Mouse (Mus musculus) heart, adult 2 months (tissue): ENCODE measurements around the gene Cbs. TPM values are rescaled to one million over a fixed set of nuclear protein-coding genes. Genes with fewer than 3 reads are reported as not detected.

Source experiments
- DNase-seq, 2 experiments: peaks; one replicate each; pipeline ENCODE4 v3.0.0; 2021
- H3K27ac ChIP-seq: fragments of 200-600 bp; 2 replicates; pipeline ENCODE4 v1.8.1; 2022
- H3K27me3 ChIP-seq: fragments of 200-500 bp; 2 replicates; pipeline ENCODE4 v1.6.1; 2012; ENCODE audit warnings: mild to moderate bottlenecking, low read length, inconsistent platforms, mixed read lengths; ENCODE audit not compliant: control insufficient read depth, insufficient read depth
- H3K36me3 ChIP-seq: fragments of 200-500 bp; 2 replicates; pipeline ENCODE4 v1.6.1; 2012; ENCODE audit warnings: low read length, inconsistent platforms; ENCODE audit not compliant: control insufficient read depth, insufficient read depth
- H3K4me1 ChIP-seq: fragments of 200-500 bp; 2 replicates; pipeline ENCODE4 v1.6.1; 2011; ENCODE audit warnings: low read length; ENCODE audit not compliant: control insufficient read depth, insufficient read depth
- H3K4me3 ChIP-seq: fragments of 200-600 bp; 2 replicates; pipeline ENCODE4 v1.8.1; 2022
- H3K79me2 ChIP-seq: fragments of 200-500 bp; replicated peaks from 2 replicates; pipeline ENCODE4 v1.6.1; 2012; ENCODE audit warnings: mild to moderate bottlenecking, inconsistent platforms, low read length, moderate library complexity, mixed read lengths; ENCODE audit not compliant: control insufficient read depth, insufficient read depth
- H3K9ac ChIP-seq: fragments of 200-500 bp; 2 replicates; pipeline ENCODE4 v1.6.1; 2012; ENCODE audit warnings: low read depth, mild to moderate bottlenecking, control low read depth, inconsistent platforms, low read length, mixed read lengths
- CTCF ChIP-seq: fragments of 200-600 bp; IDR thresholded peaks from 2 replicates; pipeline ENCODE4 v1.8.1; 2022; ENCODE audit warnings: antibody characterized with exemption, mild to moderate bottlenecking, moderate library complexity
- EP300 ChIP-seq: fragments of 200-500 bp; IDR thresholded peaks from 2 replicates; pipeline ENCODE4 v1.6.1; 2011; ENCODE audit warnings: low read depth, low read length, control low read depth; ENCODE audit not compliant: insufficient read depth
- POLR2A ChIP-seq: fragments of 200-500 bp; IDR thresholded peaks from 2 replicates; pipeline ENCODE4 v1.6.1; 2011; ENCODE audit warnings: mild to moderate bottlenecking, low read depth, low read length, control low read depth; ENCODE audit not compliant: insufficient read depth
- WGBS: fragments of 180-500 bp; shearing (Covaris S2); methylation state at CpG from one replicate; pipeline ENCODE4 v1.1.7; 2018; 5-methylcytosine and 5-hydroxymethylcytosine counted together
- intact Hi-C: fragments of 180-260 bp; cut with DNase I; formaldehyde crosslinking; loops from one replicate; pipeline ENCODE4 v1.15.1; 2025
- polyA plus RNA-seq: library from polyadenylated mRNA; depleted of rRNA; stranded (reverse); fragments of >200 nt; gene quantifications from 2 replicates; pipeline ENCODE4 v1.2.3, GENCODE M21; 2012
- total RNA-seq, 2 experiments: library from RNA; stranded (reverse); gene quantifications; 2 replicates each; pipeline ENCODE4 v1.2.3; 2021

Gene Cbs
- total and polyA plus RNA-seq, 3 experiments: 0.94 to 7.0 (median 2.4) TPM

- no peak for DNase-seq
- H3K79me2 ChIP-seq: no peaks in the 10 kb centered on the region; the same call in 1 of the 2 replicates
- no peak overlapping the region for H3K27ac ChIP-seq
- H3K36me3 ChIP-seq: no peaks in the 10 kb centered on the region
- H3K27me3 ChIP-seq: no peaks in the 10 kb centered on the region
- intact Hi-C loops: no loop called here
- 85% methylated on average over 4 of the region's 4 CpGs for WGBS
- no peak overlapping the region for H3K4me3 ChIP-seq
- no peaks in the 10 kb centered on the region for H3K4me1 ChIP-seq
- H3K9ac ChIP-seq: no peak overlapping the region
- TF ChIP-seq POLR2A: no peak
- no peak for TF ChIP-seq EP300
- TF ChIP-seq CTCF: no peak
Observed at GRCm38 (mm10) chr17:31588726-31589125, 48.3 kb downstream of the Cbs start.

- H3K4me3 ChIP-seq: no peak overlapping the region
- TF ChIP-seq EP300 (no peak), CTCF (no peak), POLR2A (no peak)
- H3K9ac ChIP-seq: no peak overlapping the region
- no peak overlapping the region for H3K27ac ChIP-seq
- no peaks in the 10 kb centered on the region for H3K36me3 ChIP-seq
- H3K4me1 ChIP-seq: no peaks in the 10 kb centered on the region
- H3K27me3 ChIP-seq: no peaks in the 10 kb centered on the region
- 77% methylated on average over 7 of the region's 7 CpGs for WGBS
- intact Hi-C loops: no loop called here
- H3K79me2 ChIP-seq: no peaks in the 10 kb centered on the region; the same call in 1 of the 2 replicates
- DNase-seq: no peak
Observed at GRCm38 (mm10) chr17:31588115-31588514, 48.9 kb downstream of the Cbs start.

GRCm38 (mm10) chr17:31583781-31584180 is 53.3 kb downstream of the Cbs start:
- Histone ChIP-seq H3K27me3 (no peaks in the 10 kb centered on the region), H3K36me3 (no peaks in the 10 kb centered on the region), H3K79me2 (no peaks in the 10 kb centered on the region), H3K4me3 (no peak overlapping the region), H3K4me1 (no peaks in the 10 kb centered on the region), H3K27ac (no peak overlapping the region), H3K9ac (no peak overlapping the region)
- no peak for TF ChIP-seq EP300
- no peak for TF ChIP-seq POLR2A
- no peak for TF ChIP-seq CTCF
- intact Hi-C loops: no loop called here
- WGBS: 90% methylated on average over 6 of the region's 6 CpGs
- no peak for DNase-seq

GRCm38 (mm10) chr17:31583185-31583584 is 53.9 kb downstream of the Cbs start:
- Histone ChIP-seq H3K4me1 (no peaks in the 10 kb centered on the region), H3K27ac (no peak overlapping the region), H3K9ac (no peak overlapping the region), H3K36me3 (no peaks in the 10 kb centered on the region), H3K4me3 (no peak overlapping the region), H3K79me2 (no peaks in the 10 kb centered on the region), H3K27me3 (no peaks in the 10 kb centered on the region)
- WGBS: 71% methylated on average over 3 of the region's 3 CpGs
- no peak for DNase-seq
- TF ChIP-seq CTCF (no peak), EP300 (no peak), POLR2A (no peak)
- intact Hi-C loops: no loop called here

DNA sequence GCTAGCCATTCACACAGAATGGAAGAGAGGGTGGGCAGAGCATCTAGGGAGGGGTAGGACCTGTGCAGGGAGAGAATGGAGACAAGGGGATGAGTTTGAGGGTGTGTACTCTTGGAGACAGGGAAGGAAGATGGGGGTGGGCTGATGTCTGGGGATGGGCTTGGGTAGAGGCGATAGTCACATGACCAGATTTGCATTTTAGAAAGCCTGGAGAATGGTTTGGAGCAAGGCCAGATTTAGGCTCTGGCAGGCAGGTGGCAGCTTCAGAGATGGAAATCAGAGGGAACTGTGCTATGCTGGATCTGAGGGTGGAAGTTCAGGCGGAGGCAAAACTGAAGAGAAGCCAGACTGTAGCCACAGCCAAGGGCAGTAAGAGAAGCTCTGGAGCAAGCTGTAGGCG is 56.7 kb downstream of the Cbs start:
- Histone ChIP-seq H3K4me1 (no peaks in the 10 kb centered on the region; the same call in 1 of the 2 replicates), H3K79me2 (no peaks in the 10 kb centered on the region), H3K36me3 (no peaks in the 10 kb centered on the region), H3K4me3 (no peak overlapping the region), H3K27ac (no peak overlapping the region), H3K9ac (no peak overlapping the region), H3K27me3 (no peaks in the 10 kb centered on the region)
- DNase-seq: no peak
- no peak for TF ChIP-seq POLR2A
- TF ChIP-seq CTCF: no peak
- no peak for TF ChIP-seq EP300
- intact Hi-C loops: no loop called here
- 79% methylated on average over 3 of the region's 3 CpGs for WGBS

GRCm38 (mm10) chr17:31576394-31577175 is 60.5 kb downstream of the Cbs start:
- 79% methylated on average over 10 of the region's 10 CpGs for WGBS
- no peak overlapping the region for H3K27ac ChIP-seq

More at GRCm38 (mm10) chr17:31576394-31577175, 60.5 kb downstream of the Cbs start:
- H3K4me1 ChIP-seq: no peaks in the 10 kb centered on the region; the same call in 1 of the 2 replicates
- intact Hi-C loops: no loop called here
- H3K79me2 ChIP-seq: peaks cover 2% of the 10 kb centered on the region; the same call in 1 of the 2 replicates
- H3K4me3 ChIP-seq: no peak overlapping the region
- H3K36me3 ChIP-seq: no peaks in the 10 kb centered on the region
- H3K9ac ChIP-seq: no peak overlapping the region
- no peak for TF ChIP-seq EP300
- no peak for TF ChIP-seq CTCF
- no peak for TF ChIP-seq POLR2A
- H3K27me3 ChIP-seq: no peaks in the 10 kb centered on the region
- no peak for DNase-seq
